Mouse (Mus musculus): Measurements from ENCODE around the gene Dcaf6.

DNA sequence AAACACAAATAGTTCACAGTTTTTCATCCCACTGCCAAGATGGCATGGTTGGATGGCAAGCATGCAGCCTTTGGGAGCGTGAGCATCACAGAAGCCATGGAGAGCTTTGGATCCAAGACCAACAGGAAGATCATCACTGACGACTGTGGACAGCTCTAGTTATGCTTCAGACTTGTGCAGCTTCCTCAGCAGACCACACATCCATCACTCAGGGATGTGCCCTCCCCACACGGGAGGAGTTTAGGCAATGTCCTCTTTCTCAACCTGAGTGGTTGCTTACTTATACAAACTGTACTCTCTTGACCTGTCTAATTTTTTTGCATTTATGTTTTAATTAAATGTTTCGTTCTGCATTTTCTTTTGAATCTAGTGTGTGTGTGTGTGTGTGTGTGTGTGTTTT lies 28.9 kb upstream of the Dcaf6 start:
- TF ChIP-seq CTCF (IDR thresholded peaks at IDR 0.05; ENCODE audit: low read depth, low read length) (no peak), POLR2A (IDR thresholded peaks at IDR 0.05; ENCODE audit: borderline replicate concordance, low read depth, low read length) (no peak)
